Mouse (Mus musculus) kidney, embryonic 16.5 days (tissue): Measurements from ENCODE around the gene Tmem186. TPM values are rescaled to one million over a fixed set of nuclear protein-coding genes. Genes with fewer than 3 reads are reported as not detected.

Source experiments
- ATAC-seq: fragments of 200-750 bp; cut with Nextera tagmentation; 2 replicates; pipeline ENCODE4 v1.8.0; 2017; ENCODE audit warnings: moderate TSS enrichment; ENCODE audit not compliant: low FRiP score, low TSS enrichment
- H3K27ac ChIP-seq: fragments of 300-500 bp; sonication (generic); 2 replicates; pipeline ENCODE4 v1.5.1; 2014; ENCODE audit warnings: low read length
- H3K27me3 ChIP-seq: fragments of 300-500 bp; sonication (generic); 2 replicates; pipeline ENCODE4 v1.6.1; 2014; ENCODE audit warnings: low read length, control low read depth, mixed read lengths; ENCODE audit not compliant: insufficient read depth
- H3K36me3 ChIP-seq: fragments of 300-500 bp; sonication (generic); 2 replicates; pipeline ENCODE4 v1.6.1; 2014; ENCODE audit warnings: low read length, control low read depth, mixed read lengths; ENCODE audit not compliant: insufficient read depth
- H3K4me1 ChIP-seq: fragments of 300-500 bp; sonication (generic); 2 replicates; pipeline ENCODE4 v1.6.1; 2014; ENCODE audit warnings: low read length, control low read depth, mixed read lengths; ENCODE audit not compliant: insufficient read depth
- H3K4me2 ChIP-seq: fragments of 300-500 bp; sonication (generic); replicated peaks from 2 replicates; pipeline ENCODE4 v1.6.1; 2014; ENCODE audit warnings: low read depth, low read length
- H3K4me3 ChIP-seq: fragments of 300-500 bp; sonication (generic); 2 replicates; pipeline ENCODE4 v1.5.1; 2014; ENCODE audit warnings: mild to moderate bottlenecking, low read length
- H3K9ac ChIP-seq: fragments of 300-500 bp; sonication (generic); replicated peaks from 2 replicates; pipeline ENCODE4 v1.6.1; 2014; ENCODE audit warnings: low read length
- H3K9me3 ChIP-seq: fragments of 300-500 bp; sonication (generic); 2 replicates; pipeline ENCODE4 v1.6.1; 2016; ENCODE audit warnings: low read length, control low read depth
- WGBS: fragments of 180-500 bp; shearing (Covaris S2); extraction: QIAGEN DNeasy Blood & Tissue Kit; methylation state at CpG from one replicate; pipeline ENCODE4 v1.1.7; 2014; 5-methylcytosine and 5-hydroxymethylcytosine counted together
- polyA plus RNA-seq: library from polyadenylated mRNA; unstranded; fragments of >200 nt; fragmentation: Nextera tagmentation; extraction: Ambion mirVana; gene quantifications from 2 replicates; pipeline ENCODE4 v1.2.1, GENCODE M21; 2015

Tmem186 gene
- polyA plus RNA-seq, 1 experiment from 2014 or later: 25.3 TPM

GRCm38 (mm10) chr16:8620315-8621115, 17.0 kb downstream of the Tmem186 start:
- Histone ChIP-seq H3K4me2 (no peak overlapping the region), H3K27ac (no peak overlapping the region), H3K4me3 (no peak overlapping the region), H3K9me3 (no peaks in the 10 kb centered on the region), H3K36me3 (peaks cover 10% of the 10 kb centered on the region; the same call in 1 of the 2 replicates), H3K27me3 (no peaks in the 10 kb centered on the region), H3K9ac (no peak overlapping the region), H3K4me1 (peaks cover 9% of the 10 kb centered on the region; the same call in 1 of the 2 replicates)
- WGBS: 66% methylated on average over 16 of the region's 16 CpGs
- ATAC-seq: no peak

GRCm38 (mm10) chr16:8619659-8620314, 17.7 kb downstream of the Tmem186 start:
- Histone ChIP-seq H3K4me2 (no peak overlapping the region), H3K4me1 (peaks cover 9% of the 10 kb centered on the region; the same call in 1 of the 2 replicates), H3K36me3 (peaks cover 10% of the 10 kb centered on the region; the same call in 1 of the 2 replicates), H3K9ac (no peak overlapping the region), H3K27me3 (no peaks in the 10 kb centered on the region), H3K9me3 (no peaks in the 10 kb centered on the region), H3K4me3 (no peak overlapping the region), H3K27ac (no peak overlapping the region)
- ATAC-seq: no peak; the same call in 1 of the 2 replicates
- 25% methylated on average over 10 of the region's 10 CpGs for WGBS

- Histone ChIP-seq H3K27ac (no peak overlapping the region), H3K9me3 (no peaks in the 10 kb centered on the region), H3K27me3 (no peaks in the 10 kb centered on the region), H3K4me1 (no peaks in the 10 kb centered on the region), H3K36me3 (peaks cover 5% of the 10 kb centered on the region; the same call in 1 of the 2 replicates), H3K9ac (no peak overlapping the region), H3K4me3 (no peak overlapping the region), H3K4me2 (no peak overlapping the region)
- no peak for ATAC-seq
- 89% methylated on average over 3 of the region's 3 CpGs for WGBS
Observed at GRCm38 (mm10) chr16:8613447-8613846, 24.1 kb downstream of the Tmem186 start.

GRCm38 (mm10) chr16:8613039-8613438, 24.5 kb downstream of the Tmem186 start:
- Histone ChIP-seq H3K27me3 (no peaks in the 10 kb centered on the region), H3K4me2 (no peak overlapping the region), H3K27ac (no peak overlapping the region), H3K36me3 (peaks cover 4% of the 10 kb centered on the region; the same call in 1 of the 2 replicates), H3K4me3 (no peak overlapping the region), H3K9me3 (no peaks in the 10 kb centered on the region), H3K4me1 (no peaks in the 10 kb centered on the region), H3K9ac (no peak overlapping the region)
- 82% methylated on average over 4 of the region's 4 CpGs for WGBS
- ATAC-seq: no peak

- WGBS: 88% methylated on average over 8 of the region's 8 CpGs
- Histone ChIP-seq H3K9me3 (no peaks in the 10 kb centered on the region), H3K27ac (no peak overlapping the region), H3K36me3 (peaks cover 4% of the 10 kb centered on the region; the same call in 1 of the 2 replicates), H3K4me2 (no peak overlapping the region), H3K4me1 (no peaks in the 10 kb centered on the region), H3K9ac (no peak overlapping the region), H3K4me3 (no peak overlapping the region), H3K27me3 (no peaks in the 10 kb centered on the region)
- no peak; the same call in 1 of the 2 replicates for ATAC-seq
Observed at GRCm38 (mm10) chr16:8612214-8613005, 25.1 kb downstream of the Tmem186 start.

GRCm38 (mm10) chr16:8610397-8610796, 27.1 kb downstream of the Tmem186 start:
- ATAC-seq: no peak
- Histone ChIP-seq H3K4me2 (no peak overlapping the region), H3K9ac (no peak overlapping the region), H3K4me1 (no peaks in the 10 kb centered on the region), H3K4me3 (no peak overlapping the region), H3K27ac (no peak overlapping the region), H3K9me3 (no peaks in the 10 kb centered on the region), H3K36me3 (peaks cover 4% of the 10 kb centered on the region; the same call in 1 of the 2 replicates), H3K27me3 (no peaks in the 10 kb centered on the region)
- 58% methylated on average over 3 of the region's 3 CpGs for WGBS

GRCm38 (mm10) chr16:8603789-8604188, 33.7 kb downstream of the Tmem186 start:
- no peaks in the 10 kb centered on the region for H3K27me3 ChIP-seq
- 84% methylated on average over 3 of the region's 3 CpGs for WGBS

GRCm38 (mm10) chr16:8597516-8597915, 40.0 kb downstream of the Tmem186 start:
- Histone ChIP-seq H3K27ac (no peak overlapping the region), H3K4me2 (no peak overlapping the region), H3K4me1 (0 out of 2 replicates have a peak, but pooled peaks cover 3% of the 10 kb centered on the region), H3K9me3 (no peaks in the 10 kb centered on the region), H3K36me3 (no peaks in the 10 kb centered on the region), H3K4me3 (no peak overlapping the region), H3K9ac (no peak overlapping the region), H3K27me3 (no peaks in the 10 kb centered on the region)
- 85% methylated on average over 5 of the region's 5 CpGs for WGBS
- no peak for ATAC-seq

More at GRCm38 (mm10) chr16:8603789-8604188, 33.7 kb downstream of the Tmem186 start:
- no peak for ATAC-seq
- no peak overlapping the region for H3K27ac ChIP-seq
- no peak overlapping the region for H3K9ac ChIP-seq
- H3K36me3 ChIP-seq: no peaks in the 10 kb centered on the region
- no peak overlapping the region for H3K4me3 ChIP-seq
- no peaks in the 10 kb centered on the region for H3K9me3 ChIP-seq
- H3K4me1 ChIP-seq: no peaks in the 10 kb centered on the region
- H3K4me2 ChIP-seq: no peak overlapping the region

GRCm38 (mm10) chr16:8596336-8596735, 41.2 kb downstream of the Tmem186 start:
- H3K4me3 ChIP-seq: no peak overlapping the region
- no peak overlapping the region for H3K27ac ChIP-seq
- H3K4me2 ChIP-seq: no peak overlapping the region
- H3K36me3 ChIP-seq: no peaks in the 10 kb centered on the region
- H3K27me3 ChIP-seq: no peaks in the 10 kb centered on the region
- peak; percentile 59; the same call in 1 of the 2 replicates for ATAC-seq
- no peak overlapping the region for H3K9ac ChIP-seq
- WGBS: 45% methylated on average over 4 of the region's 4 CpGs
- no peaks in the 10 kb centered on the region for H3K9me3 ChIP-seq
- 0 out of 2 replicates have a peak, but pooled peaks cover 3% of the 10 kb centered on the region for H3K4me1 ChIP-seq
